ENCODE assay signal across 8 mouse cellular contexts in the genomic region with DNA sequence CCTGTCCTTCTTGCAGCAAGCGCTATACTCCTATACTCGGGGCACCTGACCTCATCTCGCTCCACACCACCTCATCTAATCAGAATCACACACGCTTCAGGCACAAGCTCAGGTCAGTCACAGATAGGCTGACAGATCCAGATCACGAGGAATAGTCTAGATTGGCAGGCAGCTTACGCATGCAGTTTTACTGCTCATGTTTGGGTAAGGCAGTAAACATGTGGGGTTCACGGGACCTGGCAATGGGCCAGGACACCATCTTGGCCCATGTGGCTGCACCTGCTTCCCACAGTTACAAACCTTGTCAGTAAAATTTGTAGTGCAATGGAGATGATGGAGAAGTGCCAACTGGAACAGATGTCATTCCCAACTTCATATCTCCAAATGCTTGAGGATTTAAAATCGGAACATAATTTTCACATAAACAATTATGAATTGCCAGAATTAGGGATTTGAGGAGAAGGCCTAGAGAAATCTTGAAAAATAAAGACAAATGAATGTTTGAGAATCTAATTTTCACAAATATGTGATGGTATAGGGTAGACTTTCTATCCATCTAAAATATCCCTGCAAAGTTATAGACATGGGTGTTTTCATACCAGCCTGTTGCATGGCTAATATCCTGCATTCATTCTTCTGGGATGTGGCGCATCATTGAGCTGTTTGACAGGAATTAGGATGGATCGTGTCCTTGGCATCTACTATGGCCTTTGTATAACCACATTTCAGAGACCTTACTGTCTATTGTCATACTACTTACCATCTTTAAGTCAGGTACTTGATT.
DNase-seq lines count a peak whose midpoint lies in the region; ATAC-seq and TF ChIP-seq lines count a peak whose summit lies in the region.

No protein-coding gene starts in this region.

- peaks cover 14% of the 10 kb centered on the region; the same call in 1 of the 2 replicates for H3K9me3 ChIP-seq in neural tube, embryonic 13.5 days
- H3K9me3 ChIP-seq in forebrain, postnatal 0 days (ENCODE audit: low read length) = no peaks in the 10 kb centered on the region

- no peaks in the 10 kb centered on the region for H3K27me3 ChIP-seq in neural tube, embryonic 13.5 days
- H3K27me3 ChIP-seq in forebrain, postnatal 0 days (ENCODE audit: insufficient read depth, low read length) = no peaks in the 10 kb centered on the region

- no peak overlapping the region for H3K9ac ChIP-seq in neural tube, embryonic 13.5 days
- H3K9ac ChIP-seq in forebrain, postnatal 0 days = no peak overlapping the region

- 86% methylated on average over 10 of the region's 10 CpGs for WGBS in neural tube, embryonic 13.5 days
- WGBS in forebrain, postnatal 0 days = 67% methylated on average over 10 of the region's 10 CpGs

- no peak for TF ChIP-seq CTCF in forebrain, postnatal 0 days (IDR thresholded peaks at IDR 0.05; ENCODE audit: low read depth)

- no peaks in the 10 kb centered on the region for H3K36me3 ChIP-seq in neural tube, embryonic 13.5 days
- H3K36me3 ChIP-seq in forebrain, postnatal 0 days (ENCODE audit: insufficient read depth) = no peaks in the 10 kb centered on the region

- no peak for DNase-seq in neural tube, embryonic 10.5 days (ENCODE audit: extremely low spot score, low spot score)
- peak; percentile 76 for DNase-seq in forebrain, postnatal 0 days
- DNase-seq in left cerebral cortex, adult 11 months (ENCODE audit: low spot score) = peak; percentile 7
- DNase-seq in telencephalon, adult 2 months (ENCODE audit: low read depth, low spot score) = peak; percentile 41
- no peak for DNase-seq in lung, postnatal 4 days
- no peak for DNase-seq in lung, adult 18-20 months

- ATAC-seq in neural tube, embryonic 13.5 days (ENCODE audit: low read depth) = peak; percentile 50
- peak; percentile 71 for ATAC-seq in forebrain, postnatal 0 days
- ATAC-seq in activated CD4-positive, CD25-positive, alpha-beta regulatory T cell, adult 4 months = no peak

- no peak overlapping the region for H3K27ac ChIP-seq in neural tube, embryonic 13.5 days (replicated peaks)
- no peak overlapping the region for H3K27ac ChIP-seq in forebrain, postnatal 0 days (ENCODE audit: low read depth, low read length)

- no peak overlapping the region for H3K4me3 ChIP-seq in neural tube, embryonic 13.5 days
- H3K4me3 ChIP-seq in forebrain, postnatal 0 days (ENCODE audit: low read depth, low read length) = no peak overlapping the region

- no peak overlapping the region for H3K4me2 ChIP-seq in neural tube, embryonic 13.5 days
- H3K4me2 ChIP-seq in forebrain, postnatal 0 days (ENCODE audit: low read depth) = no peak overlapping the region

- no peaks in the 10 kb centered on the region for H3K4me1 ChIP-seq in neural tube, embryonic 13.5 days (replicated peaks)
- no peaks in the 10 kb centered on the region for H3K4me1 ChIP-seq in forebrain, postnatal 0 days (ENCODE audit: insufficient read depth)

Comparison
In these comparisons a context has a peak if more than half of its experiments do, and no peak if none do; other contexts are left out.
1. DNase-seq: peak in forebrain, postnatal 0 days (single experiment), left cerebral cortex, adult 11 months (single experiment) and telencephalon, adult 2 months (single experiment); none in neural tube, embryonic 10.5 days (single experiment), lung, postnatal 4 days (0 of 2) and lung, adult 18-20 months (0 of 2).